Mouse (Mus musculus) erythroblast, embryonic 14.5 days (primary cell): ENCODE results near the gene Tenm2.

Source experiments
- GATA1 ChIP-seq: IDR thresholded peaks from 2 replicates; pipeline ENCODE4 v1.6.1; 2012; ENCODE audit warnings: low read length, inconsistent platforms, mixed read lengths
- TAL1 ChIP-seq: IDR thresholded peaks from 3 replicates; pipeline ENCODE4 v1.6.1; 2012; ENCODE audit warnings: low read length, inconsistent platforms, mixed read lengths

DNA sequence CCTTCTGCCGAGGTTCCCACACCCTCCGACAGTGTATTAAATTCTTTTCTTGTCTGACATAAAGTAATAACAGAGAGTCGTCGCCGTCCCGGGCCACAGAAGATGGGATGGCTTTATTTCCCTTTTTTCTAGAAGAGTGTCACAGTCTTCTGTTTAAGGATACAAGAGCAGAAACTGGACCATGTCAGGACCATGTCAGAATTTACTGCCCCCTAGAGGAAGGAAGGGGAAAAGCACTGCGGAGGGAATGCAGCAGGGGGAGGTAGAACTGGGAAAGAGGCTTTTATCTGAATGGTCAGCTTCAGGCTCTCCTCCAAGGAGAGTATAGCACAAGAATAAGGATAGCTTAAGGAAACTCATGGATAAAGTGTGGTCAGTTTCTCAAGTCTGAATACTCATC lies 745.7 kb downstream of the Tenm2 start:
- TF ChIP-seq TAL1 (no peak), GATA1 (no peak)
